Mouse (Mus musculus) regulatory T cell (primary cell): ENCODE results near the gene Cul9.
"Not testable (repeated sequence)": the region's sequence is repeated elsewhere in the genome, so short reads cannot be mapped to it uniquely, and the experiment has no call there.

Experiments
- in situ Hi-C: fragments of 300-600 bp; cut with MboI, MseI; formaldehyde crosslinking; loops from one replicate; pipeline ENCODE4 v1.15.1; 2025; ENCODE audit warnings: high pct_unique_total_duplicates

The Cul9 gene

DNA sequence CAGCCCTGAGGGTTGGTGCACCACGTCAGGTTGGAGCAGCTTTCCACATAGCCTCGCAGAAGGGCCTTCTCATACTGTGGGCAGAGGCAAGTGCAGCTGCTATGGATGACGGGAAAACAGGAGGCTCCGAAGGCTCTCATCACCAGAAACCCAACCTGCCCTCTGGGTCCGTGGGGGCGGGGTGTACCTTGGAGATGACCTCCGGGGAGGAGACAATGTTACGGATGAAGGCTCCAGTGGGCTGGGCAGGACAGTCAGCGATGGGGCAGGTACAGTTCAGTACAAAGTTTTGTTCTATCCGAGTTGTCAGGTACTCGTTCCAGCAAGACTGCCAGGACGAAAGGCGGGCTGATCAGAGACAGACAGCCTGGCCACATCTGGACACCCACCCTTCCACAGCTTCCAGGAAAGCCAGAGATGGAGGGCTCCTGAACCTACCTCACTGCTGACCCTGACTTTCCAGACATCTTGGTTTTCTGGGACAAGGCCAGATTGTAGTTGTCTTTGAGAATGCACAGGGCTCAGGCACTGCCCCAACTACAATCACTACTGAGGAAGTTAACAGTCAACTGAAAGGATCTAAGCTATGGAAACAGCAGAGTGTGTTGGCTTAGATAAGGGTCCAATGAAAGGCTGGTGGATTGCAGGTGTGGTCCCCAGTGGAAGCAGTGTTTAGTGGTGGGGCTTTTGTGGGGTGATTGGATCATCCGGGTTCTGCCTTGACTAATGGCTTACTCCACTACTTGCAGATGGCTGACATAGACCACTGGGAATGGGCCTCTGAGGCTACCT is 42.1 kb downstream of the Cul9 start:
- in situ Hi-C loops, result no loop called here

GRCm38 (mm10) chr17:46502775-46503174 is 43.4 kb downstream of the Cul9 start:
- in situ Hi-C loops, result no loop called here

DNA sequence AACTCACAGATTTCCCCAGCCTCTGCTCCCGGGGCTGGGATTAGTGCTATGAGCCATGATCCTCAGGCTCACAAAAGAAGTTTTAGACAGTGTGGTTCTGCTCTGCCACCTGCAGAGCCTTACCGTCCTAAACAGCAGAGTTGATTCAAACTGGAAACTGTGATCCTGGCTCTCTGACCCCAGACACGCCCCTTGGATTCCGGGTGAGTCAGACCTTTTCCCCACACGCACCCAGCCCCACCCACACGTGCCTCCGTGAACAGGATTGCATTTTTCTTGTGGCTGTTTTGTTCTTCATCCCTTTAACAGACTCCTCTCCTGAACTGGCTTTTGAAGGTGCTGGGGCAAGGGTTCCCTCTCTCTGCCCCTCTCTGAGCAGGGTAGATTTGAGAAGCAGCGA is 48.2 kb downstream of the Cul9 start:
- in situ Hi-C loops, result no loop called here

GRCm38 (mm10) chr17:46496623-46497434 is 49.4 kb downstream of the Cul9 start, which contains the start of gene Dnph1:
Gene Dnph1 (plus strand): TSS chr17:46496711.
- in situ Hi-C loops, result no loop called here

- in situ Hi-C loops, result not testable (repeated sequence)
Observed at GRCm38 (mm10) chr17:46496081-46496480, 50.1 kb downstream of the Cul9 start.

- in situ Hi-C loops, result no loop called here
Observed at GRCm38 (mm10) chr17:46495486-46495885, 50.7 kb downstream of the Cul9 start.

DNA sequence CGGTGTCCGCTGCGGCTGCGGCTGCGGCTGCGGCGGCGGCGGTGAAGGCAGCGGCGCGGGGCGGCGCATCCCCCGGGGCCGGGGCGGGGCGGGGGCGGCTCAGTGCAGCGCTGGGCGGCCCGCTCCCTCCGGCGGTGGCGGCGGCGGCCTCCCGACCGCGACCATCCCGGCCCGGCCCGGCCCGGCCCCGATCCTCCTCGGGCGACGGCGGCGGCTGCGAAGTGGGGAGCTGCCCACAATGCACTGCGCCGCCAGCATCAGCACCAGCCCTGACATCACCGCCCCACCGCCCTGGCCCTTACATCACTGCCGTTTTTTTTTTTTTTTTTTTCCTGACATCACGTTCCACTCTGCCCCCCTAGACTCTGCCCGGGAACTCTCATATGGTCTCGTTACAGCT is 58.8 kb downstream of the Cul9 start, which contains the start of gene Ttbk1:
TSS of gene Ttbk1 (minus strand) at position 245 of the 400 bp plus-strand sequence.
- in situ Hi-C loops, result no loop called here

DNA sequence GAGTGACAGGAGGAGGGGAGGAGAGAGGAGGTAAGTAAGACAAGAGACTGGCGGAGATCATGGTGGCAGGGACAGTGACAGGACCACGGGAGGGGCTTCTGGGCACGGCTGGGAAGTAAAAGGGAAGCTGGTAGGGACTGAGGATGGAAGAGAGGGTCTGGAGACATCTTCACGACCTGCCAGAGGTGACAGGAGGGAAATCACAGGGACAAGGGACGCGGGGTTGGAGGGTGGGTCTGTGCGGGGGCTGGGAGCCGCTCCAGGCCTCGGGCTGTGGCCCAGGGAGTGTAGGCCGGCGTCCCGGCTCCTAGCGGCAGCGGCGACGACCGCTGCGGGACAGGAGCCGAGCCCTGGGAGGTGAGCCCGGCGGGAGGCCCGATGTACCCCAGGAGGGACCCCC is 59.2 kb downstream of the Cul9 start:
- in situ Hi-C loops, result no loop called here

DNA sequence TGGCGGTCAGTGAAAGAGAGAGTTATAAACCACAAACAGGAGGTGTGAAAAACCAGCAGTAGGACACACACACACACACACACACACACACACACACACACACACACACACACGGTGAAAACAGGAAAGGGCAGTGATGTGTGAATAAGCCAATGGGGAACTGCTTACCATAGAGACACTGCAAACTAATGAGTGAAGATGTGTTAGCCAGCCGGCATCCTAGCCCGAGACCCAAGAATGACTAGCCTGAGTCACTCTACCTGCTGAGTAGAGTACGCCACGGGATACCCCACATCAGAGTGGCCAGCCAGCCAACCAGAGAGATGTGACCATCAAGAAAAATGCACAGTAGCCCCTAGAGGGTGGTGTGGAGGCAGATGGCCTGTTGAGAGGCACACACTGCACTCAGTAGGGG is 61.7 kb downstream of the Cul9 start:
- in situ Hi-C loops, result no loop called here

DNA sequence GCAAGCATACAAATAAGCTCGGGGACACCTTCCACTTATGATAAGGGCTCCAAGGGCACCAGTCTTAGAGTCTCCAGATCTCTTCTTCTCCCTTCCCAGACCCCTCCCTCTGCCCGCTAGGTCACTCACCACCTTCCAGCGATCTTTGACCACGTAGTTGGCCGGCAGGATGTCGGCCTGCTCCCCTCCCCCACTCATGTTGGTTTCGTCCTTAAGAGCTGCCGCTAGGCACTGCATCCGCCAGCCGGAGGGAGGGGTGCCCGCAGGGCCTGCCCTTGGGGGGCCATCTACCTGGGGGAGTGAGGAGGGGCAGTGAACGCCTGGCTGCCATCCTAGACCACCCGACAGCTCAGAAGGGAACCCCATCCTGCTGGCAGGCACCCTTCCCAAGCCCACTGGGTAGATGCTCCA is 62.2 kb downstream of the Cul9 start:
- in situ Hi-C loops, result no loop called here

GRCm38 (mm10) chr17:46483561-46484001 is 62.6 kb downstream of the Cul9 start:
- in situ Hi-C loops, result no loop called here

GRCm38 (mm10) chr17:46477286-46477685 is 68.9 kb downstream of the Cul9 start:
- in situ Hi-C loops, result no loop called here

- in situ Hi-C loops, result no loop called here
Observed at GRCm38 (mm10) chr17:46476601-46477000, 69.6 kb downstream of the Cul9 start.

DNA sequence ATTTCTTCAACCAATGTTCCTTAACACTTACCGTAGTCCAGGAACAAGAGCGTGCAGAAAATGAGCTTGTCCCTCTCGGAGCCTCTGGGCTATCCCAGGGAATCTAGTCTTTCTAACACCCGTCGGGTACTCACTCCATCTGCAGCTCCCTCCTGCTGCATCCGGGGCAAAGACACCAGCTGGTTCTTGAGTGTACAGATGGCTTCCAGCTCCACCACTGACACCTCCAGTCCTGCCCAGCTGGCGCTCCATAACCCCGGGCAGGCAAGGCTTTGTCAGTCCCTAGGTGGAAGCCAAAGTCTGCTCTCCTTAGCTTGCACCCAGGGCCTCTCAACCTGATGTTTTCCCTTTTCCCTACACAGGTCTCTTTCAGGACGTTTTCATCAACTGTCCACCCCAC is 78.4 kb downstream of the Cul9 start:
- in situ Hi-C loops, result loop anchor here (10.0 kb wide), 1 partner anchor 787 kb away; no protein-coding TSS in a partner anchor

DNA sequence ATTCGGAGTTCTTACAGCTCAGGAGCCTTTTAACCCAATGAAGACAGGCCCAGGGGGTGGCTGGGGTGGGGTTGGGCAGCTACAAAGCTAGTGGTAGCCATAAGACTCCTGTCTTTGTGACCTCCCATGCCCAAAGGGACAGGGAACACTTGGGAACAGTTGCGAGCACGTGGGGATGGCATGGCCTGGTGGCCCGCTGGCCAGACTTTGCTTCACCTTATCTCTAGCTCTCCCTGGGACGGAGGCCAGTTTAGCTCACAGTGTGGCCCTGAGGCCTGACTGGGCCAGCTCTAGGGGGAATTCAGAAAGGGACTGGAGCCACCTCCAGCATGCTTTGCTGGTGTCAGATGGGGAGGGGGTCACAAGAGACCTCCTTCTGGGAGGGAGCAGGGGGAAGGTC is 84.0 kb downstream of the Cul9 start:
- in situ Hi-C loops, result loop anchor here (10.0 kb wide), 1 partner anchor 793 kb away; no protein-coding TSS in a partner anchor

GRCm38 (mm10) chr17:46461347-46461746 is 84.8 kb downstream of the Cul9 start:
- in situ Hi-C loops, result loop anchor here (10.0 kb wide), 1 partner anchor 793 kb away; no protein-coding TSS in a partner anchor

DNA sequence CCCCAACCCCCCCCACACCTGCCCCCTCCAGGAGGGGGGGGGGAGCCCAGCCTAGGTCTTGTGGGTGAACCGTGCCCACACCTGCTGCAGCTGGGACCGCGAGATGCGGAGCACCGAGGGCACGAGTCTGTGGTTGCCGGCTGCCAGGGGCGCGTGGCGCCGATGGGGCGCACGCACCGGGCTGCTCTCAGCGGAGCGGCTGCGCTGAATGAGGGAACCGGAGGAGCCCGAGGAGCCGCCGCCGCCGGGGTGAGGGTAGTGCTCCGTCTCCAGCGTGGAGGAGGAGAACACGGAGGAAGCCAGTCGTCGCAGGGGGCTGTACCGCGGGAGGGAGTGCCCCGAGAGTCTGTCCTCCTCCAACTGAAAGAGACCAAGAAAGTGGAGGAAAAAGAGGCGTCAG is 85.5 kb downstream of the Cul9 start:
- in situ Hi-C loops, result loop anchor here (10.0 kb wide), 1 partner anchor 794 kb away; no protein-coding TSS in a partner anchor

DNA sequence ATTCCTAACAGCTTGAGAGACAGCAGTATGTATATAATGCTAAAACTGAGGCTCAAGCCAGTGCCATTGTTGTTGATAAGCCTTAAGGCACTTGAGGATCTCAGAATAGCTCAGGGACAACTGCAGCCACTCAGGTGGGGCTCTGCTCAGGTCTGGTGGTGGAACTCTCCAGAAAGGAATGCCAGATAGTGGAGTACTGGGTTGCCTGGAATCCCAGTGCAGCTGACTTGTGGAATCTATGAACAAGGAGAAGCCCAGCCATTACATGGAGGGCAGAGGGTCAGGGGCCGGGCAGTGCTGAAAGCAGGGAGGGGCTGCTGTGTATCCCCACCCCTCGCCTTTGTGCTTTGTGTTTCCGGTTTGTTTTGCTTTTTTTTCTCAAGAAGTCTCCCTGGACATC is 87.7 kb downstream of the Cul9 start:
- in situ Hi-C loops, result no loop called here

- in situ Hi-C loops, result no loop called here
Observed at GRCm38 (mm10) chr17:46457791-46458190, 88.4 kb downstream of the Cul9 start.

DNA sequence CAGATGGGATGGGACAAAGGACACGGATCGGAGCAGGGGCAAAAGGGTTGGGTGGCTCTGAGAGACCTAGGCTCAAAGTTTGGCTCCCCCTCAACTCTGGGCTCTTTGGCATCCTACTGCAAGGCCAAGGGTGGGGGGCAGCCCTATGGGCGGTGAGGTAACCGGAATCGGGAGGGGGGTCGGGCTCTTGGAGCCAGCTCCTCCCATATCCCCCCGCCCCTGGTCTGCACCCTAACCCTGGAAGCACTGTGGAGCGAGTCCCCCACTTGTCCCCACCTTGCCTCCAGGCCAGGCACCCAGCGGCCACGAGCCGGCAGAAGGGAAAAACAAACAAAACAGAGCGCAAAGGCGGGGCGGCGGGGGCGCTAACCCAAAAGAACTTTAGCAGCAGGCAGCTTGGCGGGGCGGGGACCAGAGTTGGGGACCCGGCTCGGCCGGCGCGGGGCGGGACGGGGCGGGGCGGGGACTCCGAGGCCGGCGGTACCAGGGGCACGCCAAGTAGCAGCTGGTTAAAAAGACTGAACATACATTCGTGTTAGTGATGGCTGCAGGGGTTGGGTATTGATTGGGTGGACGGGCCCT is 91.0 kb downstream of the Cul9 start:
- in situ Hi-C loops, result no loop called here

DNA sequence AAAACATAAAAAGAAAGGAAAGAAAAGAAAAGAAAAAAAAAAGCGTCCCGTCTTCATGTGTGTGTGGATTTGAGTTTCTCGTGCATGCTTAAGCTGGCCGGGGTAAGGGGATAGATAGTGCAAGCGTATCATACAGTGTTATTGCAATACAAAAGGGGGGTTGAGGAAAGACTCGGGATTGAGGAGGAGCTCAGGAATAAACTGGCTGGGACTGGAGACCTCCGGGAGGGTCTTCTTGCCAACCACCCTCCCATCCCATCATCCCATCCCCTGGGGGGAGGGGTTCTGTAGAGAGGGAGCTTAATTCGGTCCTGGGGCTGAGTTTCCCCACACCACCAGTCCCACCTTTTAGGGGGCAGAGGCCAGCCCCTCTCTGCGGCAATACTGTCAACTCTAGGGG is 91.6 kb downstream of the Cul9 start:
- in situ Hi-C loops, result no loop called here

GRCm38 (mm10) chr17:46453970-46454411 is 92.2 kb downstream of the Cul9 start:
- in situ Hi-C loops, result no loop called here
